Mouse (Mus musculus) CH12.LX (cell line): ENCODE measurements at regions not wholly inside any gene's neighbourhood (a gene's known extent, or its start where the extent isn't known, plus 50 kb on each side); places are given as distances from the start of the nearest gene placed in this dataset.

ENCODE experiments used
- CHD1 ChIP-seq: IDR thresholded peaks from 2 replicates; pipeline ENCODE4 v1.6.1; 2012; ENCODE audit warnings: low read depth, low read length, improper control_type of control experiment, inconsistent platforms
- CTCF ChIP-seq, 2 experiments: IDR thresholded peaks in 1 of 2; conservative IDR thresholded peaks in 1 of 2; 2 replicates each; pipeline ENCODE4 v1.5.1; 2011 to 2012; ENCODE audit warnings: low read depth in 2 of 2, low read length in 2 of 2, improper control_type of control experiment in 1 of 2, inconsistent platforms in 1 of 2, mild to moderate bottlenecking in 1 of 2, moderate library complexity in 1 of 2
- EP300 ChIP-seq: IDR thresholded peaks from 2 replicates; pipeline ENCODE4 v1.6.1; 2011; ENCODE audit warnings: low read length, improper control_type of control experiment
- MAX ChIP-seq: IDR thresholded peaks from 2 replicates; pipeline ENCODE4 v1.6.1; 2011; ENCODE audit warnings: low read length, improper control_type of control experiment
- MYC ChIP-seq: IDR thresholded peaks from 2 replicates; pipeline ENCODE4 v1.6.1; 2011; ENCODE audit warnings: low read depth, mild to moderate bottlenecking, improper control_type of control experiment, low read length
- POLR2A ChIP-seq: IDR thresholded peaks from 2 replicates; pipeline ENCODE4 v1.6.1; 2011; ENCODE audit warnings: low read depth, mild to moderate bottlenecking, improper control_type of control experiment, low read length

DNA sequence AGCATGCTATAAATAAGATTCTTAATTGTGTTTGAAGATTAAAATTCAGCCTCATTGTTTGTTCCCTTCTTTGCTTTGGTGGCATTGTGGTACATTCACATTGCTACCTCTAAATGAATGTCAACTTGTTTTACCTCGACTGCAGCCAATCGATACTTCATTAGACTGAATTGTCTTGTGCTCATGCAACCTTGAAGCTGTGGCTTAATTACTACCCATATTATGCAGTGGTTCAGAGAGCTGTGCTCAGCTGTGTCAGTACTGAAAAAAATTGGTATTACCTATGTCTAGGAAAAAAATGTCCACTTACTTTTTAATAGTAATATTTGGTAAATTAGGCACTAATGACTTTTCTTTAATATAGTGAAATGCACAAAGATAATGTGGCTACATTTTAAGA, 1523.6 kb upstream of the Gm8797 start:
- TF ChIP-seq POLR2A (no peak), MAX (no peak), CTCF (conservative IDR thresholded peaks at IDR 0.05 in 1 of 2, IDR thresholded peaks at IDR 0.05 in 1 of 2; ENCODE audit: low read depth in 2 of 2, low read length in 2 of 2) (no peak), CHD1 (no peak), MYC (no peak), EP300 (no peak)
